Mouse (Mus musculus): ENCODE data around the gene Gsk3a. TPM values are rescaled to one million over a fixed set of nuclear protein-coding genes. Genes with fewer than 3 reads are reported as not detected.
"Not testable (repeated sequence)": the region's sequence is repeated elsewhere in the genome, so short reads cannot be mapped to it uniquely, and the experiment has no call there.

Gsk3a gene
- polyA plus RNA-seq, 1 experiment = 77.3 TPM

- peak within 1 kb of the TSS; percentile 70 for H3K27ac ChIP-seq (ENCODE audit: insufficient read depth, low read length)
- H3K9ac ChIP-seq (ENCODE audit: low read depth, poor library complexity, severe bottlenecking) = peak within 1 kb of the TSS; percentile 86
- H3K27me3 ChIP-seq (ENCODE audit: control insufficient read depth, insufficient read depth, low read length, poor library complexity, severe bottlenecking) = no peaks in the 10 kb centered on the region
- peak; percentile 97 for TF ChIP-seq POLR2A (IDR thresholded peaks at IDR 0.05; ENCODE audit: insufficient read depth, low read length)
- no peak for TF ChIP-seq CTCF (IDR thresholded peaks at IDR 0.05; ENCODE audit: low read depth, low read length)
- 0 out of 2 replicates have a peak, but pooled peaks have one; percentile 18 for TF ChIP-seq EP300 (IDR thresholded peaks at IDR 0.05; ENCODE audit: insufficient read depth, low read depth, low read length)
- no peaks in the 10 kb centered on the region for H3K36me3 ChIP-seq (ENCODE audit: control insufficient read depth, insufficient read depth, low read length, poor library complexity, severe bottlenecking)
- H3K4me1 ChIP-seq (ENCODE audit: control insufficient read depth, insufficient read depth, low read length) = peaks cover 4% of the 10 kb centered on the region
- H3K9me3 ChIP-seq (replicated peaks; ENCODE audit: control insufficient read depth, insufficient read depth, low read length, poor library complexity, severe bottlenecking) = no peaks in the 10 kb centered on the region
- H3K4me3 ChIP-seq (ENCODE audit: low read depth, low read length) = peak within 1 kb of the TSS; percentile 78
Observed at GRCm38 (mm10) chr7:25267301-25267750, 29.7 kb upstream of the Gsk3a start, which contains the start of gene Cic. TSS of gene Cic (plus strand) at chr7:25267704.

GRCm38 (mm10) chr7:25266180-25266962 lies 28.7 kb upstream of the Gsk3a start:
- Histone ChIP-seq H3K9me3 (replicated peaks; ENCODE audit: control insufficient read depth, insufficient read depth, low read length, poor library complexity, severe bottlenecking) (no peaks in the 10 kb centered on the region), H3K4me3 (ENCODE audit: low read depth, low read length) (no peak overlapping the region), H3K4me1 (ENCODE audit: control insufficient read depth, insufficient read depth, low read length) (peaks cover 5% of the 10 kb centered on the region), H3K27ac (ENCODE audit: insufficient read depth, low read length) (peak overlapping the region; percentile 70; the same call in 1 of the 2 replicates), H3K27me3 (ENCODE audit: control insufficient read depth, insufficient read depth, low read length, poor library complexity, severe bottlenecking) (no peaks in the 10 kb centered on the region), H3K9ac (ENCODE audit: low read depth, poor library complexity, severe bottlenecking) (peak overlapping the region; percentile 75), H3K36me3 (ENCODE audit: control insufficient read depth, insufficient read depth, low read length, poor library complexity, severe bottlenecking) (no peaks in the 10 kb centered on the region)
- no peak for TF ChIP-seq EP300 (IDR thresholded peaks at IDR 0.05; ENCODE audit: insufficient read depth, low read depth, low read length)
- no peak for TF ChIP-seq POLR2A (IDR thresholded peaks at IDR 0.05; ENCODE audit: insufficient read depth, low read length)

GRCm38 (mm10) chr7:25265743-25266142 lies 28.1 kb upstream of the Gsk3a start:
- H3K36me3 ChIP-seq (ENCODE audit: control insufficient read depth, insufficient read depth, low read length, poor library complexity, severe bottlenecking); H3K9ac ChIP-seq (ENCODE audit: low read depth, poor library complexity, severe bottlenecking); H3K9me3 ChIP-seq (replicated peaks; ENCODE audit: control insufficient read depth, insufficient read depth, low read length, poor library complexity, severe bottlenecking); H3K27ac ChIP-seq (ENCODE audit: insufficient read depth, low read length); H3K4me3 ChIP-seq (ENCODE audit: low read depth, low read length); H3K27me3 ChIP-seq (ENCODE audit: control insufficient read depth, insufficient read depth, low read length, poor library complexity, severe bottlenecking); H3K4me1 ChIP-seq (ENCODE audit: control insufficient read depth, insufficient read depth, low read length): not testable (repeated sequence)

- no peaks in the 10 kb centered on the region for H3K36me3 ChIP-seq (ENCODE audit: control insufficient read depth, insufficient read depth, low read length, poor library complexity, severe bottlenecking)
- peak overlapping the region; percentile 96 for H3K27ac ChIP-seq (ENCODE audit: insufficient read depth, low read length)
- peaks cover 5% of the 10 kb centered on the region for H3K4me1 ChIP-seq (ENCODE audit: control insufficient read depth, insufficient read depth, low read length)
Observed at GRCm38 (mm10) chr7:25263968-25264870, 26.6 kb upstream of the Gsk3a start.

GRCm38 (mm10) chr7:25261896-25262295 lies 24.2 kb upstream of the Gsk3a start:
- Histone ChIP-seq H3K4me1 (ENCODE audit: control insufficient read depth, insufficient read depth, low read length) (peaks cover 5% of the 10 kb centered on the region), H3K27ac (ENCODE audit: insufficient read depth, low read length) (peak overlapping the region; percentile 79), H3K36me3 (ENCODE audit: control insufficient read depth, insufficient read depth, low read length, poor library complexity, severe bottlenecking) (no peaks in the 10 kb centered on the region), H3K4me3 (ENCODE audit: low read depth, low read length) (no peak overlapping the region), H3K27me3 (ENCODE audit: control insufficient read depth, insufficient read depth, low read length, poor library complexity, severe bottlenecking) (no peaks in the 10 kb centered on the region), H3K9me3 (replicated peaks; ENCODE audit: control insufficient read depth, insufficient read depth, low read length, poor library complexity, severe bottlenecking) (no peaks in the 10 kb centered on the region), H3K9ac (ENCODE audit: low read depth, poor library complexity, severe bottlenecking) (no peak overlapping the region)
- TF ChIP-seq POLR2A (IDR thresholded peaks at IDR 0.05; ENCODE audit: insufficient read depth, low read length) (no peak), EP300 (IDR thresholded peaks at IDR 0.05; ENCODE audit: insufficient read depth, low read depth, low read length) (no peak), CTCF (IDR thresholded peaks at IDR 0.05; ENCODE audit: low read depth, low read length) (no peak)

More at GRCm38 (mm10) chr7:25263968-25264870, 26.6 kb upstream of the Gsk3a start:
- H3K27me3 ChIP-seq (ENCODE audit: control insufficient read depth, insufficient read depth, low read length, poor library complexity, severe bottlenecking) = no peaks in the 10 kb centered on the region
- H3K9ac ChIP-seq (ENCODE audit: low read depth, poor library complexity, severe bottlenecking) = peak overlapping the region; percentile 46
- H3K4me3 ChIP-seq (ENCODE audit: low read depth, low read length) = peak overlapping the region; percentile 56
- H3K9me3 ChIP-seq (replicated peaks; ENCODE audit: control insufficient read depth, insufficient read depth, low read length, poor library complexity, severe bottlenecking) = no peaks in the 10 kb centered on the region
- TF ChIP-seq EP300 (IDR thresholded peaks at IDR 0.05; ENCODE audit: insufficient read depth, low read depth, low read length) = peak; percentile 96
- no peak for TF ChIP-seq POLR2A (IDR thresholded peaks at IDR 0.05; ENCODE audit: insufficient read depth, low read length)
